Mouse (Mus musculus): ENCODE data around the gene Gorab. TPM values are rescaled to one million over a fixed set of nuclear protein-coding genes. Genes with fewer than 3 reads are reported as not detected.
A peak's percentile ranks its signal among the peaks of the same experiment; 100 is the strongest.

Gene Gorab
- polyA plus RNA-seq, 1 experiment from 2014 or later: 25.2 TPM

- 68% methylated on average over 5 of the region's 5 CpGs for WGBS
- H3K27me3 ChIP-seq (replicated peaks; ENCODE audit: control insufficient read depth, insufficient read depth, low read length): no peaks in the 10 kb centered on the region
- no peak overlapping the region for H3K27ac ChIP-seq (ENCODE audit: low read length)
- H3K36me3 ChIP-seq (ENCODE audit: control insufficient read depth, insufficient read depth): no peaks in the 10 kb centered on the region
- no peaks in the 10 kb centered on the region for H3K4me1 ChIP-seq (replicated peaks; ENCODE audit: control insufficient read depth, insufficient read depth, low read length)
- no peaks in the 10 kb centered on the region for H3K9me3 ChIP-seq (ENCODE audit: control insufficient read depth, low read length)
- no peak overlapping the region for H3K4me2 ChIP-seq (ENCODE audit: low read length)
- no peak for ATAC-seq
- H3K9ac ChIP-seq (replicated peaks; ENCODE audit: low read depth, low read length): no peak overlapping the region
- H3K4me3 ChIP-seq (replicated peaks; ENCODE audit: low read length): no peak overlapping the region
Observed at GRCm38 (mm10) chr1:163361376-163361775, 42.1 kb downstream of the Gorab start.

DNA sequence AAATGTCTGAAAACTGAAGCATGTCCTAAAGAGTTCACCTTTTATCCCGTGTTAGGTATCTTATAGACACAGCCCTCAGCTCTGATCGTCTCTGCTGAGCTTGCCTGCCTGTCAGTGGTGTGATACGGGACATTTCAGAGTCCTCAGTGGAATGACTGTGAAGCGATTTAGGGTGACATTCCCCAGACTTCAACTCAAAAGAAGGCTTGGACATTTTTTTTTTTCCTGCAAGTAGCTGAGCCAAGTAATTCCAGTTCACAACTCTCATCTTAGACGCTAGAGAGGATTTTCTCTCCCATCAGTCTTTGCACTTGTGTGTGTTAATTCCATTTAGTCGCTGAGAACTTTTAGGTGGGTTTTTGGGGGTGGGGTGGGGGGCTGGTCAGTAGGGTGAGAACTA lies 42.7 kb downstream of the Gorab start:
- no peak overlapping the region for H3K4me3 ChIP-seq (replicated peaks; ENCODE audit: low read length)
- no peaks in the 10 kb centered on the region for H3K4me1 ChIP-seq (replicated peaks; ENCODE audit: control insufficient read depth, insufficient read depth, low read length)
- no peaks in the 10 kb centered on the region for H3K36me3 ChIP-seq (ENCODE audit: control insufficient read depth, insufficient read depth)
- ATAC-seq: no peak
- H3K9me3 ChIP-seq (ENCODE audit: control insufficient read depth, low read length): no peaks in the 10 kb centered on the region
- 72% methylated on average over 6 of the region's 6 CpGs for WGBS
- no peak overlapping the region for H3K9ac ChIP-seq (replicated peaks; ENCODE audit: low read depth, low read length)
- no peaks in the 10 kb centered on the region for H3K27me3 ChIP-seq (replicated peaks; ENCODE audit: control insufficient read depth, insufficient read depth, low read length)
- no peak overlapping the region for H3K4me2 ChIP-seq (ENCODE audit: low read length)
- no peak overlapping the region for H3K27ac ChIP-seq (ENCODE audit: low read length)

DNA sequence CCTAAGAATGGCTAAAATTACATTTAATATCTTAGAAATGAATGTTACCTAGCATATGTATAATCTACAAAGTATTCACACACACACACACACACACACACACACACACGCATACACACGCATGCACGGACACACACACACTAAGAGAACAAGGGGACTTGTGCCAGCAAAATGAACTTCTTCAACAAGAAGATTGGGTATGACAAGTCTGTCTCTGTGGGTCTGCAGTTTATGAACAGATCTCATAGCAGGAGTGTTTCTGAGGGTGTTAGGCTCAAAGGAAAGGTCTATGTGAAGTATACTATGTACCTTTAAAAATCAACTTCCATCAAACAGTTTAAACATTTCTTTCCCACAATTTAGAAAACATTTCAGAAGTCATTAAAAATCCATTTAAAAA lies 43.9 kb downstream of the Gorab start:
- Histone ChIP-seq H3K9ac (replicated peaks; ENCODE audit: low read depth, low read length) (no peak overlapping the region), H3K4me3 (replicated peaks; ENCODE audit: low read length) (no peak overlapping the region), H3K36me3 (ENCODE audit: control insufficient read depth, insufficient read depth) (no peaks in the 10 kb centered on the region), H3K4me1 (replicated peaks; ENCODE audit: control insufficient read depth, insufficient read depth, low read length) (no peaks in the 10 kb centered on the region), H3K27ac (ENCODE audit: low read length) (no peak overlapping the region), H3K9me3 (ENCODE audit: control insufficient read depth, low read length) (no peaks in the 10 kb centered on the region), H3K27me3 (replicated peaks; ENCODE audit: control insufficient read depth, insufficient read depth, low read length) (no peaks in the 10 kb centered on the region), H3K4me2 (ENCODE audit: low read length) (no peak overlapping the region)
- WGBS: 92% methylated on average over 3 of the region's 3 CpGs
- no peak for ATAC-seq

GRCm38 (mm10) chr1:163358165-163358564 lies 45.3 kb downstream of the Gorab start:
- H3K9ac ChIP-seq (replicated peaks; ENCODE audit: low read depth, low read length): no peak overlapping the region
- H3K4me3 ChIP-seq (replicated peaks; ENCODE audit: low read length): no peak overlapping the region
- H3K27ac ChIP-seq (ENCODE audit: low read length): no peak overlapping the region
- H3K36me3 ChIP-seq (ENCODE audit: control insufficient read depth, insufficient read depth): no peaks in the 10 kb centered on the region
- no peaks in the 10 kb centered on the region for H3K4me1 ChIP-seq (replicated peaks; ENCODE audit: control insufficient read depth, insufficient read depth, low read length)
- ATAC-seq: no peak
- H3K27me3 ChIP-seq (replicated peaks; ENCODE audit: control insufficient read depth, insufficient read depth, low read length): no peaks in the 10 kb centered on the region
- no peaks in the 10 kb centered on the region for H3K9me3 ChIP-seq (ENCODE audit: control insufficient read depth, low read length)
- no peak overlapping the region for H3K4me2 ChIP-seq (ENCODE audit: low read length)
- WGBS: 70% methylated on average over 7 of the region's 7 CpGs

DNA sequence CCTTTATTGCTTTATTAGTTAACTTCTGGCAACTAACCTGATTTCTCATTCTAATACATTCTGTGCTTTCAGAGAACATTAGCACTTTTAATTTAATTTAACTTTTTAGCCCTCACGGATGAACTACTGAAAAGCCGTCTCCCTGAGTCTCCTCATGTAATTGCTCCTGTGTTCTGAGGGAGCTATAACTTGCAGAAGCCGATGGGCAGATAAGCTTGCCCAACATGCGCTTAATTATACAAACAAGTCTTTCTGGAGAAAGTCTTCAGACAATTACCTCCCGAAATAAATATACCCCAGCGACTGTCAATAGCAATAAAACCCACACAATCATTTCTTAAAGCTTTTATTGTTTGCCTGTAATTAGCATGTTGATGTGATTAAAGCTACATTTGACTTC lies 45.7 kb downstream of the Gorab start:
- Histone ChIP-seq H3K9ac (replicated peaks; ENCODE audit: low read depth, low read length) (no peak overlapping the region), H3K4me1 (replicated peaks; ENCODE audit: control insufficient read depth, insufficient read depth, low read length) (no peaks in the 10 kb centered on the region), H3K4me2 (ENCODE audit: low read length) (no peak overlapping the region), H3K9me3 (ENCODE audit: control insufficient read depth, low read length) (no peaks in the 10 kb centered on the region), H3K27me3 (replicated peaks; ENCODE audit: control insufficient read depth, insufficient read depth, low read length) (no peaks in the 10 kb centered on the region), H3K27ac (ENCODE audit: low read length) (no peak overlapping the region), H3K4me3 (replicated peaks; ENCODE audit: low read length) (no peak overlapping the region), H3K36me3 (ENCODE audit: control insufficient read depth, insufficient read depth) (no peaks in the 10 kb centered on the region)
- WGBS: 42% methylated on average over 6 of the region's 6 CpGs
- no peak for ATAC-seq

GRCm38 (mm10) chr1:163356167-163356566 lies 47.3 kb downstream of the Gorab start:
- H3K27me3 ChIP-seq (replicated peaks; ENCODE audit: control insufficient read depth, insufficient read depth, low read length): no peaks in the 10 kb centered on the region
- no peaks in the 10 kb centered on the region for H3K9me3 ChIP-seq (ENCODE audit: control insufficient read depth, low read length)
- WGBS: 56% methylated on average over 4 of the region's 4 CpGs
- no peak overlapping the region for H3K4me2 ChIP-seq (ENCODE audit: low read length)
- no peak for ATAC-seq
- no peaks in the 10 kb centered on the region for H3K36me3 ChIP-seq (ENCODE audit: control insufficient read depth, insufficient read depth)
- H3K4me3 ChIP-seq (replicated peaks; ENCODE audit: low read length): no peak overlapping the region
- no peak overlapping the region for H3K9ac ChIP-seq (replicated peaks; ENCODE audit: low read depth, low read length)
- H3K27ac ChIP-seq (ENCODE audit: low read length): no peak overlapping the region
- H3K4me1 ChIP-seq (replicated peaks; ENCODE audit: control insufficient read depth, insufficient read depth, low read length): no peaks in the 10 kb centered on the region

- Histone ChIP-seq H3K4me2 (ENCODE audit: low read length) (no peak overlapping the region), H3K9ac (replicated peaks; ENCODE audit: low read depth, low read length) (no peak overlapping the region), H3K4me3 (replicated peaks; ENCODE audit: low read length) (no peak overlapping the region), H3K4me1 (replicated peaks; ENCODE audit: control insufficient read depth, insufficient read depth, low read length) (no peaks in the 10 kb centered on the region), H3K9me3 (ENCODE audit: control insufficient read depth, low read length) (no peaks in the 10 kb centered on the region), H3K36me3 (ENCODE audit: control insufficient read depth, insufficient read depth) (no peaks in the 10 kb centered on the region), H3K27me3 (replicated peaks; ENCODE audit: control insufficient read depth, insufficient read depth, low read length) (no peaks in the 10 kb centered on the region), H3K27ac (ENCODE audit: low read length) (no peak overlapping the region)
- WGBS: 38% methylated on average over 3 of the region's 3 CpGs
- no peak for ATAC-seq
Observed at GRCm38 (mm10) chr1:163355626-163356156, 47.8 kb downstream of the Gorab start.

DNA sequence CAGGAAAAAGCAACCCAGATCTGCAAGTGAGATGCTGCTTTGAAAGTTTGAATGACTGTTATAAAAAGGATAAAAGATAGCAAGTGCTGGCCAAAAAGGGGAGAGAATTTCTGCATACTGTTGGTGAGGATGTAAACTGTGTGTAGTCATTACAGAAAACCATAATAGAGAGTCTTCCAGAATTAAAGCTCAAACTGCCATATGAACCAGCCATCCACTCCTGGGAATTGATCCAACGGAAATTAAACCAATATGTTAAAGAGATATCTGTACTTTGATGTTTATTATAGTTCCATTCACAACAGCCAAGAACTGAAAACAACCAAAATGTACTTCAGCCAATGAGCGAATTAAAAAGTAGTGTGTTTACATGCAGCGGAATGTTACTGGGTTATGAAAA lies 52.5 kb downstream of the Gorab start:
- no peak overlapping the region for H3K4me3 ChIP-seq (replicated peaks; ENCODE audit: low read length)
- no peak overlapping the region for H3K9ac ChIP-seq (replicated peaks; ENCODE audit: low read depth, low read length)
- 75% methylated on average over 3 of the region's 3 CpGs for WGBS
- no peak overlapping the region for H3K27ac ChIP-seq (ENCODE audit: low read length)
- no peak overlapping the region for H3K4me2 ChIP-seq (ENCODE audit: low read length)
- H3K9me3 ChIP-seq (ENCODE audit: control insufficient read depth, low read length): no peaks in the 10 kb centered on the region
- H3K27me3 ChIP-seq (replicated peaks; ENCODE audit: control insufficient read depth, insufficient read depth, low read length): no peaks in the 10 kb centered on the region
- ATAC-seq: peak; percentile 74
- no peaks in the 10 kb centered on the region for H3K36me3 ChIP-seq (ENCODE audit: control insufficient read depth, insufficient read depth)
- no peaks in the 10 kb centered on the region for H3K4me1 ChIP-seq (replicated peaks; ENCODE audit: control insufficient read depth, insufficient read depth, low read length)

DNA sequence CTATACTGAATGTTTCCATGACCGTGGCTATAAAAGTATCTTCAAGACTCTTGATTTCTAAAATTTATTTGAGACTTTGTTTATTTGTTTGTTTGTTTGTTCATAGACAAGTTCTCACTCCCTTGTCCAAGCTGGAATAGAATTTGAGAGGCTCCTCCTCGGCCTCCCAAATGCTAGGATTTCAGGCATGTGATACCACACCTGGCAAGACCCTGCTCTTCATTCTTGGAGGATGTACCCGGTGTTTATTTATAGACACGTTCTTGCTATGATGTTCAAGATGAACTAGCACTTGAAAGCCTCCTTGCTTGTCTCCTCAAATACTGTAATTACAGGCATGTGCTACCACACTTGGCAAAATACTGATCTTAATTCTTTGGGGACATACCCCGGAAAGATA lies 57.9 kb downstream of the Gorab start:
- Histone ChIP-seq H3K36me3 (ENCODE audit: control insufficient read depth, insufficient read depth) (no peaks in the 10 kb centered on the region), H3K27me3 (replicated peaks; ENCODE audit: control insufficient read depth, insufficient read depth, low read length) (no peaks in the 10 kb centered on the region), H3K27ac (ENCODE audit: low read length) (no peak overlapping the region), H3K9me3 (ENCODE audit: control insufficient read depth, low read length) (no peaks in the 10 kb centered on the region), H3K4me2 (ENCODE audit: low read length) (no peak overlapping the region), H3K4me1 (replicated peaks; ENCODE audit: control insufficient read depth, insufficient read depth, low read length) (no peaks in the 10 kb centered on the region), H3K4me3 (replicated peaks; ENCODE audit: low read length) (no peak overlapping the region), H3K9ac (replicated peaks; ENCODE audit: low read depth, low read length) (no peak overlapping the region)
- WGBS: 87% methylated on average over 5 of the region's 5 CpGs
- ATAC-seq: no peak

GRCm38 (mm10) chr1:163344931-163345330 lies 58.5 kb downstream of the Gorab start:
- Histone ChIP-seq H3K27ac (ENCODE audit: low read length) (no peak overlapping the region), H3K4me1 (replicated peaks; ENCODE audit: control insufficient read depth, insufficient read depth, low read length) (peaks cover 2% of the 10 kb centered on the region; the same call in 1 of the 2 replicates), H3K4me2 (ENCODE audit: low read length) (no peak overlapping the region), H3K9ac (replicated peaks; ENCODE audit: low read depth, low read length) (no peak overlapping the region), H3K36me3 (ENCODE audit: control insufficient read depth, insufficient read depth) (no peaks in the 10 kb centered on the region), H3K27me3 (replicated peaks; ENCODE audit: control insufficient read depth, insufficient read depth, low read length) (no peaks in the 10 kb centered on the region), H3K4me3 (replicated peaks; ENCODE audit: low read length) (no peak overlapping the region), H3K9me3 (ENCODE audit: control insufficient read depth, low read length) (no peaks in the 10 kb centered on the region)
- no peak for ATAC-seq
- 21% methylated on average over 1 of the region's 1 CpGs for WGBS
